Mouse (Mus musculus): Measurements from ENCODE around the gene Gje1.

Gje1 gene

GRCm38 (mm10) chr10:14718114-14718513, at the start of gene Gje1:
Gje1 (minus strand) TSS chr10:14718214.
- no peaks in the 10 kb centered on the region for H3K4me1 ChIP-seq (replicated peaks; ENCODE audit: low read depth, low read length)
- no peak for TF ChIP-seq NANOG (IDR thresholded peaks at IDR 0.05; ENCODE audit: borderline replicate concordance, low read length)
- TF ChIP-seq POU5F1 (IDR thresholded peaks at IDR 0.05; ENCODE audit: borderline replicate concordance, low read length), result no peak
- H3K9me3 ChIP-seq (ENCODE audit: low read length), result no peaks in the 10 kb centered on the region
- H3K36me3 ChIP-seq (ENCODE audit: insufficient read depth, low read length), result no peaks in the 10 kb centered on the region
- no peaks in the 10 kb centered on the region for H3K27me3 ChIP-seq (ENCODE audit: insufficient read depth, low read length)
- no peak within 1 kb of the TSS for H3K4me3 ChIP-seq (replicated peaks; ENCODE audit: low read length)

GRCm38 (mm10) chr10:14760618-14761017, 42.6 kb upstream of the Gje1 start:
- Histone ChIP-seq H3K4me3 (replicated peaks; ENCODE audit: low read length) (peak overlapping the region; percentile 78), H3K27me3 (ENCODE audit: insufficient read depth, low read length) (peaks cover 16% of the 10 kb centered on the region), H3K36me3 (ENCODE audit: insufficient read depth, low read length) (no peaks in the 10 kb centered on the region), H3K9me3 (ENCODE audit: low read length) (no peaks in the 10 kb centered on the region), H3K4me1 (replicated peaks; ENCODE audit: low read depth, low read length) (peaks cover 6% of the 10 kb centered on the region)
- TF ChIP-seq NANOG (IDR thresholded peaks at IDR 0.05; ENCODE audit: borderline replicate concordance, low read length) (no peak), POU5F1 (IDR thresholded peaks at IDR 0.05; ENCODE audit: borderline replicate concordance, low read length) (no peak), CTCF (conservative IDR thresholded peaks at IDR 0.05; ENCODE audit: low read length) (no peak)

GRCm38 (mm10) chr10:14759665-14760558, 41.9 kb upstream of the Gje1 start:
- Histone ChIP-seq H3K27me3 (ENCODE audit: insufficient read depth, low read length) (peaks cover 16% of the 10 kb centered on the region), H3K4me3 (replicated peaks; ENCODE audit: low read length) (peak overlapping the region; percentile 78), H3K36me3 (ENCODE audit: insufficient read depth, low read length) (no peaks in the 10 kb centered on the region), H3K9me3 (ENCODE audit: low read length) (no peaks in the 10 kb centered on the region), H3K4me1 (replicated peaks; ENCODE audit: low read depth, low read length) (peaks cover 6% of the 10 kb centered on the region)
- TF ChIP-seq NANOG (IDR thresholded peaks at IDR 0.05; ENCODE audit: borderline replicate concordance, low read length) (no peak), POU5F1 (IDR thresholded peaks at IDR 0.05; ENCODE audit: borderline replicate concordance, low read length) (no peak), CTCF (conservative IDR thresholded peaks at IDR 0.05; ENCODE audit: low read length) (no peak)

- Histone ChIP-seq H3K4me1 (replicated peaks; ENCODE audit: low read depth, low read length) (no peaks in the 10 kb centered on the region), H3K27me3 (ENCODE audit: insufficient read depth, low read length) (no peaks in the 10 kb centered on the region)
- TF ChIP-seq NANOG (IDR thresholded peaks at IDR 0.05; ENCODE audit: borderline replicate concordance, low read length), result no peak
- TF ChIP-seq CTCF (conservative IDR thresholded peaks at IDR 0.05; ENCODE audit: low read length), result peak; percentile 56
These were observed 16.3 kb upstream of the Gje1 start for GRCm38 (mm10) chr10:14734285-14734684.

GRCm38 (mm10) chr10:14725671-14726070, 7.7 kb upstream of the Gje1 start:
- no peak for TF ChIP-seq NANOG (IDR thresholded peaks at IDR 0.05; ENCODE audit: borderline replicate concordance, low read length)
- TF ChIP-seq CTCF (conservative IDR thresholded peaks at IDR 0.05; ENCODE audit: low read length), result no peak
- no peak for TF ChIP-seq POU5F1 (IDR thresholded peaks at IDR 0.05; ENCODE audit: borderline replicate concordance, low read length)
- no peaks in the 10 kb centered on the region for H3K9me3 ChIP-seq (ENCODE audit: low read length)
- no peaks in the 10 kb centered on the region for H3K27me3 ChIP-seq (ENCODE audit: insufficient read depth, low read length)
- no peak overlapping the region for H3K4me3 ChIP-seq (replicated peaks; ENCODE audit: low read length)
- H3K36me3 ChIP-seq (ENCODE audit: insufficient read depth, low read length), result no peaks in the 10 kb centered on the region
- H3K4me1 ChIP-seq (replicated peaks; ENCODE audit: low read depth, low read length), result no peaks in the 10 kb centered on the region

More at GRCm38 (mm10) chr10:14734285-14734684, 16.3 kb upstream of the Gje1 start:
- no peaks in the 10 kb centered on the region for H3K9me3 ChIP-seq (ENCODE audit: low read length)
- H3K4me3 ChIP-seq (replicated peaks; ENCODE audit: low read length), result no peak overlapping the region
- no peaks in the 10 kb centered on the region for H3K36me3 ChIP-seq (ENCODE audit: insufficient read depth, low read length)

- no peaks in the 10 kb centered on the region for H3K9me3 ChIP-seq (ENCODE audit: low read length)
- no peak for TF ChIP-seq POU5F1 (IDR thresholded peaks at IDR 0.05; ENCODE audit: borderline replicate concordance, low read length)
- TF ChIP-seq NANOG (IDR thresholded peaks at IDR 0.05; ENCODE audit: borderline replicate concordance, low read length), result no peak
- TF ChIP-seq CTCF (conservative IDR thresholded peaks at IDR 0.05; ENCODE audit: low read length), result peak; percentile 39
- peak within 1 kb of the TSS; percentile 93 for H3K4me3 ChIP-seq (replicated peaks; ENCODE audit: low read length)
These were observed 12.6 kb downstream of the Gje1 start, which contains the start of the genes Vta1 and Nmbr for GRCm38 (mm10) chr10:14705072-14706066. Vta1 (minus strand) TSS chr10:14705560. Nmbr (plus strand) TSS chr10:14705591.

GRCm38 (mm10) chr10:14703830-14704420, 14.1 kb downstream of the Gje1 start:
- no peaks in the 10 kb centered on the region for H3K9me3 ChIP-seq (ENCODE audit: low read length)
- H3K4me3 ChIP-seq (replicated peaks; ENCODE audit: low read length), result peak overlapping the region; percentile 93
- no peak for TF ChIP-seq CTCF (conservative IDR thresholded peaks at IDR 0.05; ENCODE audit: low read length)
- TF ChIP-seq POU5F1 (IDR thresholded peaks at IDR 0.05; ENCODE audit: borderline replicate concordance, low read length), result no peak
- no peak for TF ChIP-seq NANOG (IDR thresholded peaks at IDR 0.05; ENCODE audit: borderline replicate concordance, low read length)
- H3K4me1 ChIP-seq (replicated peaks; ENCODE audit: low read depth, low read length), result peaks cover 32% of the 10 kb centered on the region
- no peaks in the 10 kb centered on the region for H3K36me3 ChIP-seq (ENCODE audit: insufficient read depth, low read length)
- H3K27me3 ChIP-seq (ENCODE audit: insufficient read depth, low read length), result no peaks in the 10 kb centered on the region

More at GRCm38 (mm10) chr10:14705072-14706066, 12.6 kb downstream of the Gje1 start, which contains the start of the genes Vta1 and Nmbr:
- Histone ChIP-seq H3K27me3 (ENCODE audit: insufficient read depth, low read length) (no peaks in the 10 kb centered on the region), H3K4me1 (replicated peaks; ENCODE audit: low read depth, low read length) (peaks cover 25% of the 10 kb centered on the region), H3K36me3 (ENCODE audit: insufficient read depth, low read length) (no peaks in the 10 kb centered on the region)
